Mouse (Mus musculus) heart, embryonic 11.5 days (tissue): Measurements from ENCODE around the gene Prkg1. TPM values are rescaled to one million over a fixed set of nuclear protein-coding genes. Genes with fewer than 3 reads are reported as not detected.

Source experiments
- ATAC-seq: fragments of 200-750 bp; cut with Nextera tagmentation; replicated peaks from 2 replicates; pipeline ENCODE4 v1.8.0; 2017; ENCODE audit warnings: moderate library complexity; ENCODE audit not compliant: insufficient number of reproducible peaks, low FRiP score, low TSS enrichment
- H3K27ac ChIP-seq: fragments of 300-500 bp; sonication (generic); 2 replicates; pipeline ENCODE4 v1.5.1; 2014; ENCODE audit warnings: mild to moderate bottlenecking, low read depth, low read length
- H3K27me3 ChIP-seq: fragments of 300-500 bp; sonication (generic); 2 replicates; pipeline ENCODE4 v1.6.1; 2014; ENCODE audit warnings: mild to moderate bottlenecking, low read length, mixed read lengths; ENCODE audit not compliant: control insufficient read depth, insufficient read depth
- H3K36me3 ChIP-seq: fragments of 300-500 bp; sonication (generic); 2 replicates; pipeline ENCODE4 v1.6.1; 2014; ENCODE audit warnings: mild to moderate bottlenecking, low read length, moderate library complexity, mixed read lengths; ENCODE audit not compliant: control insufficient read depth, insufficient read depth
- H3K4me1 ChIP-seq: fragments of 300-500 bp; sonication (generic); 2 replicates; pipeline ENCODE4 v1.6.1; 2014; ENCODE audit warnings: low read length; ENCODE audit not compliant: control insufficient read depth, insufficient read depth
- H3K4me2 ChIP-seq: fragments of 300-500 bp; sonication (generic); 2 replicates; pipeline ENCODE4 v1.6.1; 2014; ENCODE audit warnings: mild to moderate bottlenecking, moderate library complexity
- H3K4me3 ChIP-seq: fragments of 300-500 bp; sonication (generic); 2 replicates; pipeline ENCODE4 v1.5.1; 2014; ENCODE audit warnings: low read depth, low read length
- H3K9ac ChIP-seq: fragments of 300-500 bp; sonication (generic); 2 replicates; pipeline ENCODE4 v1.6.1; 2014; ENCODE audit warnings: mild to moderate bottlenecking, low read depth, low read length, moderate library complexity
- H3K9me3 ChIP-seq: fragments of 300-500 bp; sonication (generic); replicated peaks from 2 replicates; pipeline ENCODE4 v1.6.1; 2016; ENCODE audit warnings: low read length; ENCODE audit not compliant: control insufficient read depth
- WGBS: fragments of 180-500 bp; shearing (Covaris S2); extraction: QIAGEN DNeasy Blood & Tissue Kit; methylation state at CpG from one replicate; pipeline ENCODE4 v1.1.7; 2014; ENCODE audit not compliant: insufficient replicate concordance; 5-methylcytosine and 5-hydroxymethylcytosine counted together
- polyA plus RNA-seq: library from polyadenylated mRNA; unstranded; fragments of >200 nt; fragmentation: Nextera tagmentation; extraction: Ambion mirVana; gene quantifications from 2 replicates; pipeline ENCODE4 v1.2.1, GENCODE M21; 2014

The Prkg1 gene
- polyA plus RNA-seq, 1 experiment from 2014 or later, result 10.9 TPM

- no peaks in the 10 kb centered on the region for H3K9me3 ChIP-seq
- H3K27me3 ChIP-seq, result no peaks in the 10 kb centered on the region
- H3K4me1 ChIP-seq, result peaks cover 6% of the 10 kb centered on the region
- no peak overlapping the region for H3K27ac ChIP-seq
- peak overlapping the region; percentile 44; the same call in 1 of the 2 replicates for H3K9ac ChIP-seq
- H3K4me3 ChIP-seq, result 0 out of 2 replicates have a peak overlapping the region, but pooled peaks have one; percentile 14
- H3K36me3 ChIP-seq, result no peaks in the 10 kb centered on the region
- 12% methylated on average over 3 of the region's 3 CpGs for WGBS
- no peak for ATAC-seq
- peak overlapping the region; percentile 52 for H3K4me2 ChIP-seq
Measured at GRCm38 (mm10) chr19:31074717-31075063, 690.1 kb downstream of the Prkg1 start.

- Histone ChIP-seq H3K27me3 (no peaks in the 10 kb centered on the region), H3K4me2 (peak overlapping the region; percentile 52), H3K9ac (peak overlapping the region; percentile 44; the same call in 1 of the 2 replicates), H3K4me3 (0 out of 2 replicates have a peak overlapping the region, but pooled peaks have one; percentile 14), H3K9me3 (no peaks in the 10 kb centered on the region), H3K4me1 (peaks cover 6% of the 10 kb centered on the region), H3K27ac (no peak overlapping the region), H3K36me3 (no peaks in the 10 kb centered on the region)
- WGBS, result 52% methylated on average over 24 of the region's 24 CpGs
- ATAC-seq, result no peak
Measured at GRCm38 (mm10) chr19:31073959-31074716, 690.7 kb downstream of the Prkg1 start.

GRCm38 (mm10) chr19:31065206-31065781 is 699.5 kb downstream of the Prkg1 start:
- Histone ChIP-seq H3K9ac (no peak overlapping the region), H3K9me3 (no peaks in the 10 kb centered on the region), H3K4me3 (no peak overlapping the region), H3K27me3 (no peaks in the 10 kb centered on the region), H3K36me3 (no peaks in the 10 kb centered on the region), H3K4me2 (no peak overlapping the region), H3K4me1 (no peaks in the 10 kb centered on the region), H3K27ac (peak overlapping the region; percentile 66)
- WGBS, result 57% methylated on average over 11 of the region's 11 CpGs
- no peak; the same call in 1 of the 2 replicates for ATAC-seq

GRCm38 (mm10) chr19:31064740-31065139 is 700.1 kb downstream of the Prkg1 start:
- ATAC-seq, result no peak
- no peaks in the 10 kb centered on the region for H3K4me1 ChIP-seq
- no peak overlapping the region for H3K4me3 ChIP-seq
- no peaks in the 10 kb centered on the region for H3K27me3 ChIP-seq
- no peak overlapping the region for H3K9ac ChIP-seq
- no peaks in the 10 kb centered on the region for H3K36me3 ChIP-seq
- H3K9me3 ChIP-seq, result no peaks in the 10 kb centered on the region
- WGBS, result 40% methylated on average over 1 of the region's 1 CpGs
- H3K4me2 ChIP-seq, result no peak overlapping the region
- peak overlapping the region; percentile 66 for H3K27ac ChIP-seq

GRCm38 (mm10) chr19:31046601-31047000 is 718.2 kb downstream of the Prkg1 start:
- 88% methylated on average over 4 of the region's 4 CpGs for WGBS
- no peak overlapping the region for H3K27ac ChIP-seq
- no peak for ATAC-seq

GRCm38 (mm10) chr19:31040948-31041847 is 723.6 kb downstream of the Prkg1 start:
- no peak for ATAC-seq

More at GRCm38 (mm10) chr19:31046601-31047000, 718.2 kb downstream of the Prkg1 start:
- Histone ChIP-seq H3K9ac (no peak overlapping the region), H3K27me3 (no peaks in the 10 kb centered on the region), H3K4me2 (no peak overlapping the region), H3K4me1 (no peaks in the 10 kb centered on the region), H3K9me3 (no peaks in the 10 kb centered on the region), H3K4me3 (no peak overlapping the region), H3K36me3 (no peaks in the 10 kb centered on the region)

GRCm38 (mm10) chr19:31038951-31039350 is 725.9 kb downstream of the Prkg1 start:
- H3K36me3 ChIP-seq, result no peaks in the 10 kb centered on the region
- H3K27ac ChIP-seq, result no peak overlapping the region
- 52% methylated on average over 3 of the region's 3 CpGs for WGBS
- H3K9ac ChIP-seq, result no peak overlapping the region
- 0 out of 2 replicates have a peak, but pooled peaks cover 2% of the 10 kb centered on the region for H3K4me1 ChIP-seq
- no peak overlapping the region for H3K4me3 ChIP-seq
- ATAC-seq, result no peak
- no peaks in the 10 kb centered on the region for H3K9me3 ChIP-seq
- no peak overlapping the region for H3K4me2 ChIP-seq
- H3K27me3 ChIP-seq, result no peaks in the 10 kb centered on the region

More at GRCm38 (mm10) chr19:31040948-31041847, 723.6 kb downstream of the Prkg1 start:
- no peaks in the 10 kb centered on the region for H3K27me3 ChIP-seq
- H3K4me1 ChIP-seq, result 0 out of 2 replicates have a peak, but pooled peaks cover 2% of the 10 kb centered on the region
- no peak overlapping the region for H3K27ac ChIP-seq
- H3K4me2 ChIP-seq, result no peak overlapping the region
- WGBS, result 90% methylated on average over 2 of the region's 2 CpGs
- H3K9ac ChIP-seq, result no peak overlapping the region
- no peaks in the 10 kb centered on the region for H3K9me3 ChIP-seq
- no peaks in the 10 kb centered on the region for H3K36me3 ChIP-seq
- no peak overlapping the region for H3K4me3 ChIP-seq

GRCm38 (mm10) chr19:31031596-31031995 is 733.2 kb downstream of the Prkg1 start:
- no peak overlapping the region for H3K27ac ChIP-seq
- H3K27me3 ChIP-seq, result no peaks in the 10 kb centered on the region
- no peak for ATAC-seq
- H3K9ac ChIP-seq, result no peak overlapping the region
- no peaks in the 10 kb centered on the region for H3K36me3 ChIP-seq
- 78% methylated on average over 6 of the region's 6 CpGs for WGBS
- no peak overlapping the region for H3K4me3 ChIP-seq
- no peaks in the 10 kb centered on the region for H3K9me3 ChIP-seq
- H3K4me1 ChIP-seq, result no peaks in the 10 kb centered on the region
- H3K4me2 ChIP-seq, result no peak overlapping the region
